Mouse (Mus musculus): ENCODE measurements at regions not wholly inside any gene's neighbourhood (a gene's known extent, or its start where the extent isn't known, plus 50 kb on each side); places are given as distances from the start of the nearest gene placed in this dataset.

- in situ Hi-C loops (cut with MboI; ENCODE audit: low sequenced_read_pairs) = no loop called here
These were observed 1402.3 kb upstream of the Lrrc6 start for GRCm38 (mm10) chr15:67902982-67903381.

GRCm38 (mm10) chr15:67901191-67901601, 1400.5 kb upstream of the Lrrc6 start:
- in situ Hi-C loops (cut with MboI; ENCODE audit: low sequenced_read_pairs) = no loop called here

- in situ Hi-C loops (cut with MboI; ENCODE audit: low sequenced_read_pairs) = no loop called here
These were observed 1399.1 kb upstream of the Lrrc6 start for GRCm38 (mm10) chr15:67899772-67900171.

- in situ Hi-C loops (cut with MboI; ENCODE audit: low sequenced_read_pairs) = no loop called here
These were observed 1398.3 kb upstream of the Lrrc6 start for GRCm38 (mm10) chr15:67898959-67899403.

- in situ Hi-C loops (cut with MboI; ENCODE audit: low sequenced_read_pairs) = no loop called here
These were observed 1391.4 kb upstream of the Lrrc6 start for GRCm38 (mm10) chr15:67892066-67892465.

- in situ Hi-C loops (cut with MboI; ENCODE audit: low sequenced_read_pairs) = no loop called here
These were observed 1390.0 kb upstream of the Lrrc6 start for GRCm38 (mm10) chr15:67890612-67891304.

- in situ Hi-C loops (cut with MboI; ENCODE audit: low sequenced_read_pairs) = no loop called here
These were observed 1387.8 kb upstream of the Lrrc6 start for GRCm38 (mm10) chr15:67888548-67888947.

- in situ Hi-C loops (cut with MboI; ENCODE audit: low sequenced_read_pairs) = no loop called here
These were observed 1354.6 kb upstream of the Lrrc6 start for GRCm38 (mm10) chr15:67855291-67855690.

GRCm38 (mm10) chr15:67850118-67850517, 1349.4 kb upstream of the Lrrc6 start:
- in situ Hi-C loops (cut with MboI; ENCODE audit: low sequenced_read_pairs) = no loop called here

- in situ Hi-C loops (cut with MboI; ENCODE audit: low sequenced_read_pairs) = no loop called here
These were observed 1345.0 kb upstream of the Lrrc6 start for GRCm38 (mm10) chr15:67845707-67846106.

GRCm38 (mm10) chr15:67840671-67841070, 1340.0 kb upstream of the Lrrc6 start:
- in situ Hi-C loops (cut with MboI; ENCODE audit: low sequenced_read_pairs) = no loop called here

GRCm38 (mm10) chr15:67825796-67826484, 1325.2 kb upstream of the Lrrc6 start:
- in situ Hi-C loops (cut with MboI; ENCODE audit: low sequenced_read_pairs) = no loop called here

- in situ Hi-C loops (cut with MboI; ENCODE audit: low sequenced_read_pairs) = no loop called here
These were observed 1322.5 kb upstream of the Lrrc6 start for GRCm38 (mm10) chr15:67823226-67823625.

- in situ Hi-C loops (cut with MboI; ENCODE audit: low sequenced_read_pairs) = no loop called here
These were observed 1299.2 kb upstream of the Lrrc6 start for GRCm38 (mm10) chr15:67799871-67800270.

GRCm38 (mm10) chr15:67795578-67795977, 1294.9 kb upstream of the Lrrc6 start:
- in situ Hi-C loops (cut with MboI; ENCODE audit: low sequenced_read_pairs) = no loop called here

- in situ Hi-C loops (cut with MboI; ENCODE audit: low sequenced_read_pairs) = no loop called here
These were observed 1292.1 kb upstream of the Lrrc6 start for GRCm38 (mm10) chr15:67792822-67793221.

GRCm38 (mm10) chr15:67788587-67788986, 1287.9 kb upstream of the Lrrc6 start:
- in situ Hi-C loops (cut with MboI; ENCODE audit: low sequenced_read_pairs) = no loop called here

GRCm38 (mm10) chr15:67785583-67785982, 1284.9 kb upstream of the Lrrc6 start:
- in situ Hi-C loops (cut with MboI; ENCODE audit: low sequenced_read_pairs) = no loop called here

- in situ Hi-C loops (cut with MboI; ENCODE audit: low sequenced_read_pairs) = no loop called here
These were observed 1283.0 kb upstream of the Lrrc6 start for GRCm38 (mm10) chr15:67783754-67784153.

GRCm38 (mm10) chr15:67782505-67782904, 1281.8 kb upstream of the Lrrc6 start:
- in situ Hi-C loops (cut with MboI; ENCODE audit: low sequenced_read_pairs) = no loop called here

GRCm38 (mm10) chr15:67780856-67781255, 1280.1 kb upstream of the Lrrc6 start:
- in situ Hi-C loops (cut with MboI; ENCODE audit: low sequenced_read_pairs) = no loop called here

- in situ Hi-C loops (cut with MboI; ENCODE audit: low sequenced_read_pairs) = no loop called here
These were observed 1266.9 kb upstream of the Lrrc6 start for GRCm38 (mm10) chr15:67767624-67768023.

Data from CH12F3 (cell line).